Mouse (Mus musculus): ENCODE results near the gene Osbpl9. TPM values are rescaled to one million over a fixed set of nuclear protein-coding genes. Genes with fewer than 3 reads are reported as not detected.

Osbpl9 gene
- total and polyA plus RNA-seq, 2 experiments from 2014 or later = 56.9 to 74.9 TPM

GRCm38 (mm10) chr4:109064941-109065340, 137.1 kb downstream of the Osbpl9 start:
- H3K9me3 ChIP-seq (ENCODE audit: low read length) = no peaks in the 10 kb centered on the region
- 90% methylated on average over 6 of the region's 6 CpGs for WGBS
- no peaks in the 10 kb centered on the region for H3K27me3 ChIP-seq (ENCODE audit: insufficient read depth, low read length)
- H3K4me3 ChIP-seq (ENCODE audit: low read depth, low read length) = no peak overlapping the region
- peaks cover 64% of the 10 kb centered on the region for H3K36me3 ChIP-seq (ENCODE audit: insufficient read depth, low read length)
- H3K9ac ChIP-seq (replicated peaks; ENCODE audit: low read length, poor library complexity, severe bottlenecking) = no peak overlapping the region
- DNase-seq (ENCODE audit: low spot score) = no peak
- no peak overlapping the region for H3K27ac ChIP-seq (ENCODE audit: low read depth, low read length)
- no peak overlapping the region for H3K4me2 ChIP-seq (ENCODE audit: low read depth, low read length, poor library complexity, severe bottlenecking)
- TF ChIP-seq CTCF (IDR thresholded peaks at IDR 0.05) = no peak
- no peak for ATAC-seq (ENCODE audit: low FRiP score)
- no peaks in the 10 kb centered on the region for H3K4me1 ChIP-seq (ENCODE audit: insufficient read depth, low read length)

- H3K4me2 ChIP-seq (ENCODE audit: low read depth, low read length, poor library complexity, severe bottlenecking) = no peak overlapping the region
- ATAC-seq (ENCODE audit: low FRiP score) (no peak), DNase-seq (ENCODE audit: low spot score) (no peak)
- no peak for TF ChIP-seq CTCF (IDR thresholded peaks at IDR 0.05)
- 87% methylated on average over 4 of the region's 4 CpGs for WGBS
- peaks cover 72% of the 10 kb centered on the region for H3K36me3 ChIP-seq (ENCODE audit: insufficient read depth, low read length)
- H3K4me1 ChIP-seq (ENCODE audit: insufficient read depth, low read length) = no peaks in the 10 kb centered on the region
- no peak overlapping the region for H3K4me3 ChIP-seq (ENCODE audit: low read depth, low read length)
- H3K27me3 ChIP-seq (ENCODE audit: insufficient read depth, low read length) = no peaks in the 10 kb centered on the region
- no peak overlapping the region for H3K9ac ChIP-seq (replicated peaks; ENCODE audit: low read length, poor library complexity, severe bottlenecking)
- no peaks in the 10 kb centered on the region for H3K9me3 ChIP-seq (ENCODE audit: low read length)
- no peak overlapping the region for H3K27ac ChIP-seq (ENCODE audit: low read depth, low read length)
Observed at GRCm38 (mm10) chr4:109059255-109059821, 142.7 kb downstream of the Osbpl9 start.

- H3K4me3 ChIP-seq (ENCODE audit: low read depth, low read length) = no peak overlapping the region
- no peak overlapping the region for H3K4me2 ChIP-seq (ENCODE audit: low read depth, low read length, poor library complexity, severe bottlenecking)
- no peak overlapping the region for H3K9ac ChIP-seq (replicated peaks; ENCODE audit: low read length, poor library complexity, severe bottlenecking)
- H3K36me3 ChIP-seq (ENCODE audit: insufficient read depth, low read length) = peaks cover 73% of the 10 kb centered on the region
- ATAC-seq (ENCODE audit: low FRiP score) = no peak
- H3K9me3 ChIP-seq (ENCODE audit: low read length) = no peaks in the 10 kb centered on the region
- DNase-seq (ENCODE audit: low spot score) = no peak
- H3K4me1 ChIP-seq (ENCODE audit: insufficient read depth, low read length) = no peaks in the 10 kb centered on the region
- H3K27ac ChIP-seq (ENCODE audit: low read depth, low read length) = no peak overlapping the region
- no peak for TF ChIP-seq CTCF (IDR thresholded peaks at IDR 0.05)
- WGBS = 97% methylated on average over 8 of the region's 8 CpGs
- H3K27me3 ChIP-seq (ENCODE audit: insufficient read depth, low read length) = no peaks in the 10 kb centered on the region
Observed at GRCm38 (mm10) chr4:109057640-109058039, 144.4 kb downstream of the Osbpl9 start.

- 79% methylated on average over 7 of the region's 7 CpGs for WGBS
Observed at GRCm38 (mm10) chr4:109056351-109056750, 145.7 kb downstream of the Osbpl9 start.

GRCm38 (mm10) chr4:109054003-109054402, 148.1 kb downstream of the Osbpl9 start:
- DNase-seq (ENCODE audit: low spot score) (no peak), ATAC-seq (ENCODE audit: low FRiP score) (no peak)
- Histone ChIP-seq H3K9ac (replicated peaks; ENCODE audit: low read length, poor library complexity, severe bottlenecking) (no peak overlapping the region), H3K9me3 (ENCODE audit: low read length) (no peaks in the 10 kb centered on the region), H3K4me2 (ENCODE audit: low read depth, low read length, poor library complexity, severe bottlenecking) (no peak overlapping the region), H3K27ac (ENCODE audit: low read depth, low read length) (no peak overlapping the region), H3K4me3 (ENCODE audit: low read depth, low read length) (no peak overlapping the region), H3K4me1 (ENCODE audit: insufficient read depth, low read length) (no peaks in the 10 kb centered on the region), H3K36me3 (ENCODE audit: insufficient read depth, low read length) (peaks cover 63% of the 10 kb centered on the region), H3K27me3 (ENCODE audit: insufficient read depth, low read length) (no peaks in the 10 kb centered on the region)
- TF ChIP-seq CTCF (IDR thresholded peaks at IDR 0.05) = no peak
- WGBS = 72% methylated on average over 9 of the region's 9 CpGs

More at GRCm38 (mm10) chr4:109056351-109056750, 145.7 kb downstream of the Osbpl9 start:
- H3K27ac ChIP-seq (ENCODE audit: low read depth, low read length) = no peak overlapping the region
- no peak overlapping the region for H3K4me2 ChIP-seq (ENCODE audit: low read depth, low read length, poor library complexity, severe bottlenecking)
- no peaks in the 10 kb centered on the region for H3K27me3 ChIP-seq (ENCODE audit: insufficient read depth, low read length)
- DNase-seq (ENCODE audit: low spot score) (no peak), ATAC-seq (ENCODE audit: low FRiP score) (no peak)
- H3K4me1 ChIP-seq (ENCODE audit: insufficient read depth, low read length) = no peaks in the 10 kb centered on the region
- no peaks in the 10 kb centered on the region for H3K9me3 ChIP-seq (ENCODE audit: low read length)
- no peak overlapping the region for H3K4me3 ChIP-seq (ENCODE audit: low read depth, low read length)
- 0 out of 2 replicates have a peak, but pooled peaks have one; percentile 18 for TF ChIP-seq CTCF (IDR thresholded peaks at IDR 0.05)
- no peak overlapping the region for H3K9ac ChIP-seq (replicated peaks; ENCODE audit: low read length, poor library complexity, severe bottlenecking)
- peaks cover 65% of the 10 kb centered on the region for H3K36me3 ChIP-seq (ENCODE audit: insufficient read depth, low read length)

GRCm38 (mm10) chr4:109052282-109052681, 149.8 kb downstream of the Osbpl9 start:
- Histone ChIP-seq H3K9me3 (ENCODE audit: low read length) (no peaks in the 10 kb centered on the region), H3K27ac (ENCODE audit: low read depth, low read length) (no peak overlapping the region; the same call in 1 of the 2 replicates), H3K4me3 (ENCODE audit: low read depth, low read length) (no peak overlapping the region), H3K4me2 (ENCODE audit: low read depth, low read length, poor library complexity, severe bottlenecking) (no peak overlapping the region), H3K4me1 (ENCODE audit: insufficient read depth, low read length) (no peaks in the 10 kb centered on the region), H3K36me3 (ENCODE audit: insufficient read depth, low read length) (peaks cover 56% of the 10 kb centered on the region), H3K27me3 (ENCODE audit: insufficient read depth, low read length) (no peaks in the 10 kb centered on the region), H3K9ac (replicated peaks; ENCODE audit: low read length, poor library complexity, severe bottlenecking) (no peak overlapping the region)
- DNase-seq (ENCODE audit: low spot score) (no peak), ATAC-seq (ENCODE audit: low FRiP score) (no peak)
- TF ChIP-seq CTCF (IDR thresholded peaks at IDR 0.05) = no peak
- WGBS = 91% methylated on average over 1 of the region's 1 CpGs

All from midbrain, postnatal 0 days (tissue).